Mouse (Mus musculus) embryonic facial prominence, embryonic 10.5 days (tissue): ENCODE results near the gene Kcnk6. TPM values are rescaled to one million over a fixed set of nuclear protein-coding genes. Genes with fewer than 3 reads are reported as not detected.
A peak's percentile ranks its signal among the peaks of the same experiment; 100 is the strongest.

Source experiments
- DNase-seq: peaks from one replicate; pipeline ENCODE4 v3.0.0-alpha.2; 2017; ENCODE audit warnings: low spot score
- H3K27ac ChIP-seq: fragments of 300-500 bp; sonication (generic); replicated peaks from 2 replicates; pipeline ENCODE4 v1.5.1; 2016; ENCODE audit warnings: mild to moderate bottlenecking
- H3K27me3 ChIP-seq: fragments of 300-500 bp; sonication (generic); replicated peaks from 2 replicates; pipeline ENCODE4 v1.6.1; 2016; ENCODE audit warnings: low read depth, mild to moderate bottlenecking; ENCODE audit not compliant: poor library complexity, severe bottlenecking
- H3K36me3 ChIP-seq: fragments of 300-500 bp; sonication (generic); replicated peaks from 2 replicates; pipeline ENCODE4 v1.6.1; 2016; ENCODE audit warnings: mild to moderate bottlenecking, moderate library complexity
- H3K4me1 ChIP-seq: fragments of 300-500 bp; sonication (generic); 2 replicates; pipeline ENCODE4 v1.6.1; 2016
- H3K4me3 ChIP-seq: fragments of 300-500 bp; sonication (generic); 2 replicates; pipeline ENCODE4 v1.5.1; 2016; ENCODE audit warnings: mild to moderate bottlenecking, moderate library complexity
- H3K9me3 ChIP-seq: fragments of 300-500 bp; sonication (generic); 2 replicates; pipeline ENCODE4 v1.6.1; 2016; ENCODE audit warnings: mild to moderate bottlenecking
- WGBS: fragments of 180-500 bp; shearing (Covaris S2); methylation state at CpG from one replicate; pipeline ENCODE4 v1.1.7; 2016; 5-methylcytosine and 5-hydroxymethylcytosine counted together
- polyA plus RNA-seq: library from polyadenylated mRNA; unstranded; fragments of >200 nt; fragmentation: Nextera tagmentation; extraction: Ambion mirVana; gene quantifications from 2 replicates; pipeline ENCODE4 v1.2.1, GENCODE M21; 2016

Gene Kcnk6
- polyA plus RNA-seq, 1 experiment from 2014 or later = 0.74 TPM

DNA sequence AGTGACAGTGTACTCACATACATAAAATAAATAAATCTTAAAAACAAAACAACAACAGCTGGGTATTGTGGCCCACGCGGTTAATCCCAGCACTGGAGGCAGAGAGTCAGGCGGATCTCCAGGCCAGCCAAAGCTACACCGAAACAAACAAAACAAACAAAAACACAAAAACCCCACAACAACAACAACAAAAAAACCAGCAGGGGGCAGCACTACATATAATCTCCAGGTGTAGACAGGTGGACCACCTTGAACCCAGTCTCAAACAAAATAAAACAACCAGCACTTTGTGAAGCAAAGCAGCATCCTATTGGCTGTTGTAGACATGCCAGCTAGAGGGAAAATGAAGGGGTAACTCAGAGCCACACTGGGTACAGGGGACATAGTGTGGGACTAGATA, 54.2 kb downstream of the Kcnk6 start:
- 89% methylated on average over 4 of the region's 4 CpGs for WGBS
- H3K27me3 ChIP-seq = peaks cover 23% of the 10 kb centered on the region
- H3K4me1 ChIP-seq = peaks cover 24% of the 10 kb centered on the region
- no peak overlapping the region for H3K4me3 ChIP-seq
- no peaks in the 10 kb centered on the region for H3K9me3 ChIP-seq
- H3K36me3 ChIP-seq = peaks cover 55% of the 10 kb centered on the region
- no peak for DNase-seq
- no peak overlapping the region for H3K27ac ChIP-seq

DNA sequence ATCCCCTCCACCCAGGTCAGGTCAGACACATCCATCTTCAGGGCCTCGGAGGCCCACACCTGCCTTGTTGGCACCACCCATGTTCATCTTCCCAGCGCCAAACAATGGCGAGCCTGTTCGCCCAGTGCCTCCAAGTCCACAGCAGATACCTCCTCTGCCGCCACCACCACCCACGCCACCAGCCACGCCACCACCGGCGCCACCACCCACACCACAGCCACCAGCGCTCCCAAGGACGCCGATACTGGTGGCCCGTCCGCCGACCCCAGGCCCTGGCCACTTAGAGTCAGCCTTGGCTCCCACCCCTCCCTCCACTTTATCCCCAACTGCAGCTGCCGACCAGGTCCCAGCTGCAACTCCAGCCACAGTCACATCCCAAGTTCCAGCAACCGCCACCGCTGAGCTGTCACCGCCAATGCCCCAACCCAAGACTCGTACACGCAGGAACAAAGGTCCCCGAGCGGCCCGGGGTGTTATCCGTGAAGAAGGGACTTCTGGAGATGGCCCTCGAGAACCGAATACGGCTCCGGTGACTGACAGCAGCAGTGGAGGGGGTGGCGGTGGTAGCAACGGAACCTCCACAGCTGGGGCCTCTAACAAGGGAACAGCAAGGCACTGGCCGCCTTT, 59.8 kb downstream of the Kcnk6 start:
- Histone ChIP-seq H3K9me3 (no peaks in the 10 kb centered on the region), H3K27me3 (peaks cover 66% of the 10 kb centered on the region), H3K4me3 (peak overlapping the region; percentile 84), H3K36me3 (peaks cover 49% of the 10 kb centered on the region), H3K4me1 (peaks cover 63% of the 10 kb centered on the region), H3K27ac (no peak overlapping the region)
- 35% methylated on average over 32 of the region's 32 CpGs for WGBS
- peak; percentile 32 for DNase-seq

Other genes with a start within 250 kb of the Kcnk6 start
- 1.8 TPM in 2 replicates for gene Ryr1, start 107.3 kb downstream of the Kcnk6 start, polyA plus RNA-seq
- 0.66 and 0.73 TPM in 2 replicates for gene Rasgrp4, start 97.7 kb downstream of the Kcnk6 start, polyA plus RNA-seq
- gene Fam98c, start 76.3 kb downstream of the Kcnk6 start, polyA plus RNA-seq = 10.8 and 12.3 TPM in 2 replicates
- 0.48 and 0.55 TPM in 2 replicates for gene Ggn, start 62.3 kb downstream of the Kcnk6 start, polyA plus RNA-seq
- 3.3 and 4.1 TPM in 2 replicates for gene Spred3, start 62.1 kb downstream of the Kcnk6 start, polyA plus RNA-seq
- gene Psmd8, start 51.8 kb downstream of the Kcnk6 start, polyA plus RNA-seq = 303 and 307 TPM in 2 replicates
- 0.10 and 0.24 TPM in 2 replicates for gene Catsperg1, start 18.5 kb downstream of the Kcnk6 start, polyA plus RNA-seq
- gene Yif1b, start 5.8 kb upstream of the Kcnk6 start, polyA plus RNA-seq = 100 and 102 TPM in 2 replicates
- gene 2200002D01Rik, start 16.0 kb upstream of the Kcnk6 start, polyA plus RNA-seq = 4.4 and 4.6 TPM in 2 replicates
- 75.5 and 79.3 TPM in 2 replicates for gene Spint2, start 49.4 kb upstream of the Kcnk6 start, polyA plus RNA-seq
- 29.7 and 30.5 TPM in 2 replicates for gene Ppp1r14a, start 56.8 kb upstream of the Kcnk6 start, polyA plus RNA-seq
- 24.8 and 28.9 TPM in 2 replicates for gene Dpf1, start 71.4 kb upstream of the Kcnk6 start, polyA plus RNA-seq